Comparison of ENCODE assay signal across 8 mouse cellular contexts in the genomic region with DNA sequence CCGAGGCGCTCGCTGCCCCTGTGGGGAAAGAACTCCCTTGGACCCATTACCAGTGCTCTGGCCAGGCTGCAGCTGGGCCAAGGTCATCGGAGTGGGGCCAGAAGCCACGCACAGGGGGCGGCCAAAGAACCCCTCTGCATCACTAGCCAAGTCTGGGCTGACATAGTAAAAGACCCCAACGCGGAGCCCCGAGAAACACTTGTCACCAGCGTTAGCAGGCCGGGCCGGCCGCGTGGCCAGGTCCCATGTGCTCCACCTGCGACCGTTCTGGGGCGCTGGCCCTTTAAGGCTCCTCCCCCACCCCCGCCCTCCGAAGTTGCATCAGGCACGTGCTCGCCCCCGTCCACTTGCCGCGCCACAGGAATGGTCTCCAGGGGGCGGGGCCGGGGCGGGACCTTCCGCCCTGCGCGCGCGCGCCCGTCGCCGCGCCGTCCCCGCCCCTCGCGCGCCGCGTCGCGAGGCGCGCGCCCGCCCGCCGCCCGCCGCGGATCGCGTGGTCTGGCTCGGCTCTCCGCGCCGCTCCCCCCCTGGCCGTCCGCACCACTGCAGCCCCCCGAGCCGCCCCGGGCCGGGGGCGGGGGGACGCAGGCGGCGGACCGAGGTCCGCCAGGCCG. TPM values are rescaled to one million over a fixed set of nuclear protein-coding genes. Genes with fewer than 3 reads are reported as not detected.
A peak's percentile ranks its signal among the peaks of the same experiment; 100 is the strongest.
DNase-seq lines count a peak whose midpoint lies in the region; ATAC-seq lines count a peak whose summit lies in the region.

No protein-coding gene starts in this region.

- no peaks in the 10 kb centered on the region for H3K27me3 ChIP-seq in hindbrain, embryonic 12.5 days

- peaks cover 25% of the 10 kb centered on the region for H3K4me1 ChIP-seq in hindbrain, embryonic 12.5 days

- H3K9me3 ChIP-seq in hindbrain, embryonic 12.5 days (replicated peaks): no peaks in the 10 kb centered on the region

- WGBS in hindbrain, embryonic 12.5 days: 1% methylated on average over 53 of the region's 74 CpGs

- DNase-seq in NIH3T3 (ENCODE audit: low read depth): peak; percentile 97
- peak; percentile 89 for DNase-seq in cerebellum, adult 9-11 months
- DNase-seq in frontal cortex, postnatal 10 days (ENCODE audit: low spot score in 2 of 2): peak; percentile 79 to 82
- peak; percentile 73 to 88 for DNase-seq in layer of hippocampus, postnatal 14 days (ENCODE audit: low spot score in 2 of 2)
- DNase-seq in lung, postnatal 10 days: peak; percentile 86
- DNase-seq in ovary, postnatal 14 days (ENCODE audit: low spot score): peak; percentile 61
- DNase-seq in thymus, postnatal 10 days (ENCODE audit: low spot score in 2 of 2): peak; percentile 78 to 83

- no peaks in the 10 kb centered on the region for H3K36me3 ChIP-seq in hindbrain, embryonic 12.5 days

- peak; percentile 91 for ATAC-seq in hindbrain, embryonic 12.5 days (ENCODE audit: low FRiP score)

- peak overlapping the region; percentile 92 for H3K27ac ChIP-seq in hindbrain, embryonic 12.5 days

- H3K4me2 ChIP-seq in hindbrain, embryonic 12.5 days (replicated peaks): peak overlapping the region; percentile 86

- H3K4me3 ChIP-seq in hindbrain, embryonic 12.5 days: peak overlapping the region; percentile 98

- H3K9ac ChIP-seq in hindbrain, embryonic 12.5 days: peak overlapping the region; percentile 98

RNA-seq across cellular contexts. Expression of a gene that starts 0.3 kb away (rescaled TPM):
- 18.5 and 19.0 TPM in 2 replicates for polyA plus RNA-seq in hindbrain, embryonic 12.5 days (2016; fragmentation: Nextera tagmentation; extraction: Ambion mirVana)
- 10 to 100 TPM; 86.6 to 93.6 TPM for total RNA-seq in layer of hippocampus, postnatal 14 days (2021)

Comparison
In these comparisons a context has a peak if more than half of its experiments do, and no peak if none do; other contexts are left out.
1. Peak in every context shown above with its lines: DNase-seq, ATAC-seq, H3K4me3 ChIP-seq and H3K27ac ChIP-seq.